Mouse (Mus musculus) heart, postnatal 4 days (tissue): ENCODE measurements around the gene Pip5kl1. TPM values are rescaled to one million over a fixed set of nuclear protein-coding genes. Genes with fewer than 3 reads are reported as not detected.

Experiments
- DNase-seq: peaks from one replicate; pipeline ENCODE4 v3.0.0; 2021
- total RNA-seq, 2 experiments: library from RNA; stranded (reverse); gene quantifications; 2 replicates each; pipeline ENCODE4 v1.2.3; 2021

The Pip5kl1 gene
- total RNA-seq, 2 experiments from 2014 or later: 0.26 TPM; not detected in 1

- DNase-seq: no peak
Measured at GRCm38 (mm10) chr2:32585149-32585714, 10.6 kb downstream of the Pip5kl1 start.

- DNase-seq: peak; percentile 94
Measured at GRCm38 (mm10) chr2:32586871-32587351, 12.3 kb downstream of the Pip5kl1 start, which contains the start of gene St6galnac4. Gene St6galnac4 (plus strand): TSS chr2:32587095.

- DNase-seq: peak; percentile 64
Measured at GRCm38 (mm10) chr2:32587731-32588321, 13.2 kb downstream of the Pip5kl1 start.

GRCm38 (mm10) chr2:32589213-32589795 is 14.7 kb downstream of the Pip5kl1 start:
- peak; percentile 76 for DNase-seq

- DNase-seq: no peak
Measured at GRCm38 (mm10) chr2:32590224-32590623, 15.6 kb downstream of the Pip5kl1 start.

DNA sequence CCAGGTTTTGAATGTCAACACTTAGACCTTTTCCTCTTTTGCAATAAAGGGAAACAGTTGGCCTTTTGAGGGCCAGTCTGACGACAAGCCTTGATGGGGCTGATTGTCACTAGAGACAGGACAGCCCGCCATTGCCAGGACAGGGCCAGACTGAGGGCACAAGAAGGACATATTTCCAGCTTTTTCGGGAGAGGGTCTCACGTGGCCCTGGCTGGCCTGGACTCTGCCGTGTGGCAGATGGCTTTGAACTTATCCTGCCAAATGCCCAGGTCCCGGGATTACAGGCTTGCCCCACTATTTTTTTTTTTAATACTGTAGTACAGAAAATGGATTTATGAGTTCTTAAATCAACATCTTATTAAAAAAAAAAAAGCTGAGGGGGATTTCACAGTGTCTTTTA is 16.7 kb downstream of the Pip5kl1 start:
- no peak for DNase-seq

DNA sequence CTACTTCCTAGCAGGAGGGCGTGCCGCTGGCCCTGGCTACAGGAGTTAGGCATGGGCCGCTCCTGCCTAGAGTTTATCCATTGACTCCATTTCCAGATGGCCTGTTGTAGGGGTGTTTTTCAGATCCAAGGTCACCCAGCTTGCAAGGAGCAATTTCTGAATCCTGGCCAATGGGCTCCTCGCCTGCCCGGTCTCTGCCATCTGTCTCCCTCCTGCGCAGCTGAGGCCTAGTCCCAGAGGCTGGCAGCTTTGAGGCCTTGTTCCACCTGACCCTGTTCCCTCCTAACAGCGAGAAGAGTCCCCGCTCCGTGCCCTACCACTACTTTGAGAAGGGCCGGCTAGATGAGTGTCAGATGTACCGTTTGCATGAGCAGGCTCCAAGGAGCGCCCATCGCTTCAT is 22.1 kb downstream of the Pip5kl1 start:
- DNase-seq: no peak

DNA sequence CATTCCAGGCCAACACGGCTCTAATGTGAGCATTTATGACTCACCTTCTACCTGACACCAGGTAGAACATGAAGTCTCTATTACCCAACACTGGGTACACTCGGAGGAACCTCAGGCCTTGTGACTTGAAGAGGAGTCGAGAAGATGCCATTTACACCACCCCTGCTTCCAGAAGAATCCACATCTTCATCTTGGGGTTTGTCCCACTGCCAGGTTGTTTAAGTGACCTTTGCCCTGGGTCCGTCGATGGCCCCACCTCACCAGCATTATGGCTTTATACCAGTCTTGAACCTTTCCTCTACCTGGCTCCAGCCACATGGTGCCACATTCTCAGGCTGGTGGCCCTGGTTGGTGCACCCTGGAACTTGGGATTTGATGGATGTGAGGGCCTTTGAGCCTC is 22.7 kb downstream of the Pip5kl1 start:
- no peak for DNase-seq

DNA sequence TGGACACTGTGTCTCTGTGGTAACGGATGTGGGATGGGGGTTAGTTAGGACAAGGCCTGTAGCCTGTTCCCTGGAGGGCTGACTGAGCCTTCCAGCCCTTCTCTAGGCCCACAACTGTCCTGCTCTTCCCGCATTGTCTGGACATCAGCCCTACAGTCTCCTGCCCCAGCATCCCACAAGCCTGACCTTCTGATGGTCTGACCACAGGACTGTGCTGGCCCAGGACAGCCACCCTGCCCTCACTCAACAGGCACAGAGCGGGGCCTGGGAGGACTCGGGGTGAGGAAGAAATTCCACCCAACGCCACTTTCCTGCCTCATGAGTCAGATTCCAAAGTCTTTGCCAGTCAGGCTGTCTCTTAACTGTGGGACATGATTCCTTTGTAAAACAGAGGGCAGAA is 23.1 kb downstream of the Pip5kl1 start:
- DNase-seq: no peak

- DNase-seq: peak; percentile 72
Measured at GRCm38 (mm10) chr2:32598506-32598905, 23.9 kb downstream of the Pip5kl1 start.

- no peak for DNase-seq
Measured at GRCm38 (mm10) chr2:32599409-32599808, 24.8 kb downstream of the Pip5kl1 start, which contains the start of gene St6galnac6. Gene St6galnac6 (plus strand): TSS chr2:32599709.

- DNase-seq: peak; percentile 57
Measured at GRCm38 (mm10) chr2:32601417-32602065, 26.9 kb downstream of the Pip5kl1 start.

DNA sequence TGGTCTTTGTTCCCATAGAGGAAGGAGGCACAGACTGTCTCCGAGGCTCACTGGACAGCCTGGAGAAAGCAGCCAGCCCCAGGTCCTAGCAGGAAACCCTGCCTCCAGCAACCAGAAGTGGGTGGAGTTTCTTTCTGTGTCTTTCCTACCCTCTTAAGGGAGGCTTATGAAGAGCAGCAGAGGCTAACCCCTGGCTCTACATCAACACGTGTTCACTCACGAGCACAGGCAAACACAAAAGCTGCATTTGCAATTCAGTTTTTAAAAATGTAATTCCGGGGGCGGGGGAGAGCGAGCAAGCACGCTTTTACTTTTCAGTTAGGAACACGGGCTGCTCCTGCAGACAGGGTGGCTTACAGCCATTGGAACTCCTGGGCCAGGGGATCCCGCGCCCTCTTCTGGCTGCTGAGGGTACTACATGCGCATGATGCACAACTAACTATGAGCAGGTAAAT is 28.0 kb downstream of the Pip5kl1 start:
- peak; percentile 93 for DNase-seq

DNA sequence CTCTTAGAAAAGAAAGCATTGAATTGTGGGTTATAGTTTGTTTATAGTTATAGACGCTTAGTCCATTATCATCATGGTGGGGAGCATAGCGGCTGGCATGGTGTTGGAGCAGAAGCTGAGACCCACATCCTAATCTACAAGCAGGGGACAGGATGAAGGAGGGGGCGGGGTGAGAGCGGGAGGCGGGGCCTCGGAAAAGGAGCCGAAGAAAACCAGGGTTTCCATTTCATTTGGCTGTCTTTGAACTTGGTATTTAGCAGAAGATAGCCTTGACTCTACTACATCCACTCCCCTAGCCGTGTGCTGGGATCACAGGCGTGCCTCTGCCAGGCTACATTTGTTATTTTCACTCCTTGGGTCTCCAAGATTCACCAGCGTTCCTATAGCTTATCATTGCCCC is 30.0 kb downstream of the Pip5kl1 start:
- DNase-seq: no peak

DNA sequence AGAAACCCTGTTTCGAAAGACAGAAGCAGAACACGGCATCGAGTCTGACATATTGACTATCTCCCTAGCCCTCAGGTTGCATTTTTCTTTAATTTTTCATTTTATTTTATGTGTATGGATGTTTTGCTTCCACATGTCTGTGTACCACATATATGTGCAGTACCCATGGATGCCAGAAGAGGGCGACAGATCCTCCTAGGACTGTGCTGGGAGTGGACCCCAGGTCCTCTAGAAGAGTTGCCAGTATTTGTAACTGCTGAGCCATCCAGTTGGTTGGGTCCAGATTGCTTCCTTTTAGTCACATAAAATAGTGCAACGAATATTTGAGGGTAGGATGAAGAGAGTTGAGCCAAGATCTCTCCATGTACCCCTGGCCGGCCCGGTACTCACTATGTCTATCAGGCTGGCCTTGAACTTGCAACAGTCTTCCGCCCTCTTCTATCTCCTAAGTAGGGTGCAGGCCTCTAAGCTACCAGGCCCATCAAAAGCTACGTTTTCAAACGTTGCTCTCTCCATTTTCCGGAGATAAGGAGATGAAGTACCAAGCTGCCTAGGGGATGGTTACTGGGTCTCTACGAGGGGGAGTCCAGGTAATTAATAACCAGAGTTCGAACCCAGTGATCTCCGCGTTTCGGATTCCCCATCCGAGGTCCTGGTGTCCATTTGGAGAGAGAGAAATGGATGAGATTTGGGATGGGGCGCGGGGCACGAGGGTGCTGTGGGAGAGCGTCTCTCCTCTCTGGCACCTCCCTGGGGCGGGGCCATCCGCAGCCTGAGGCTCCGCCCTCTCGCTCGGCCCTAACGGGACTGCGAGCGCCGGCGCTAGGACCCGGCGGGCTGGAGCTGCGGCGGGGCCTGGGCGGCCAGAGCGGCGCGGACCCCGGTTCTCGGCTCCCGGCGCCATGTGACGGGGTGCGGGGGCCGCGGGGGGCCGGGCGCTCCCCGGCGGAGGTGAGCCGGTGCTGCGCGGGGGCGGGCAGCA is 31.9 kb downstream of the Pip5kl1 start:
- DNase-seq: peak; percentile 91

- DNase-seq: peak; percentile 64
Measured at GRCm38 (mm10) chr2:32607262-32607947, 32.8 kb downstream of the Pip5kl1 start.

GRCm38 (mm10) chr2:32608141-32608777 is 33.7 kb downstream of the Pip5kl1 start:
- DNase-seq: peak; percentile 80

- no peak for DNase-seq
Measured at GRCm38 (mm10) chr2:32608778-32609435, 34.3 kb downstream of the Pip5kl1 start.

- DNase-seq: peak; percentile 64
Measured at GRCm38 (mm10) chr2:32610610-32611229, 36.1 kb downstream of the Pip5kl1 start.

- DNase-seq: no peak
Measured at GRCm38 (mm10) chr2:32612274-32612673, 37.7 kb downstream of the Pip5kl1 start.
